Mouse (Mus musculus): ENCODE data around the gene Creb3l2. TPM values are rescaled to one million over a fixed set of nuclear protein-coding genes. Genes with fewer than 3 reads are reported as not detected.
A peak's percentile ranks its signal among the peaks of the same experiment; 100 is the strongest.

Creb3l2 gene
- total RNA-seq, 2 experiments from 2014 or later: 8.3 to 9.8 TPM

- no peak for TF ChIP-seq CTCF (conservative IDR thresholded peaks at IDR 0.05)
- Histone ChIP-seq H3K27ac (peak overlapping the region; percentile 80), H3K4me3 (peak overlapping the region; percentile 78)
- no peak for DNase-seq (ENCODE audit: low spot score in 2 of 2)
These were observed 2.1 kb downstream of the Creb3l2 start for GRCm38 (mm10) chr6:37439676-37440490.

GRCm38 (mm10) chr6:37438510-37438909, 3.4 kb downstream of the Creb3l2 start:
- Histone ChIP-seq H3K27ac (no peak overlapping the region), H3K4me3 (no peak overlapping the region)
- no peak for DNase-seq (ENCODE audit: low spot score in 2 of 2)
- no peak for TF ChIP-seq CTCF (conservative IDR thresholded peaks at IDR 0.05)

DNA sequence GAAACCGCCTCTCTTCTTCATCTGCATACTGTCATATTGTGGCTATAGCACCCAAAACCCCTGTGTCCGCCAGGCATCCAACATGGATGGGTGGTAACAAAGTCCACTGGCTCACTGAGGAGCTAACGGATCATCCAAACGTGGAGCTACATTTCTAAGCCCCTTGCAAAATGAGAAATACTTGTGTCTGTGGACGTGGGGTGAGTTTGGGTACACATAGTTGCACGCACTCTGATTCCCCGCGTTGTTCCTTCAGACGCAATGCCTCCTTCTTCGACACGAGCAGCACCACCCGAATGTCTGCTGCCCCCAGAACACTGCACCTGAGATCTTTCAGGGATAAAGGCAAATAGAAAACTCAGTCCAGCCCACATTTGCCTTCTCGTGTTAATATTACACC, 4.9 kb downstream of the Creb3l2 start:
- no peak overlapping the region for H3K27ac ChIP-seq

GRCm38 (mm10) chr6:37435391-37435790, 6.6 kb downstream of the Creb3l2 start:
- no peak for TF ChIP-seq CTCF (conservative IDR thresholded peaks at IDR 0.05)
- no peak for DNase-seq (ENCODE audit: low spot score in 2 of 2)
- Histone ChIP-seq H3K27ac (no peak overlapping the region), H3K4me3 (no peak overlapping the region)

More for the DNA sequence above, 4.9 kb downstream of the Creb3l2 start:
- no peak for DNase-seq (ENCODE audit: low spot score in 2 of 2)
- H3K4me3 ChIP-seq: no peak overlapping the region
- no peak for TF ChIP-seq CTCF (conservative IDR thresholded peaks at IDR 0.05)

DNA sequence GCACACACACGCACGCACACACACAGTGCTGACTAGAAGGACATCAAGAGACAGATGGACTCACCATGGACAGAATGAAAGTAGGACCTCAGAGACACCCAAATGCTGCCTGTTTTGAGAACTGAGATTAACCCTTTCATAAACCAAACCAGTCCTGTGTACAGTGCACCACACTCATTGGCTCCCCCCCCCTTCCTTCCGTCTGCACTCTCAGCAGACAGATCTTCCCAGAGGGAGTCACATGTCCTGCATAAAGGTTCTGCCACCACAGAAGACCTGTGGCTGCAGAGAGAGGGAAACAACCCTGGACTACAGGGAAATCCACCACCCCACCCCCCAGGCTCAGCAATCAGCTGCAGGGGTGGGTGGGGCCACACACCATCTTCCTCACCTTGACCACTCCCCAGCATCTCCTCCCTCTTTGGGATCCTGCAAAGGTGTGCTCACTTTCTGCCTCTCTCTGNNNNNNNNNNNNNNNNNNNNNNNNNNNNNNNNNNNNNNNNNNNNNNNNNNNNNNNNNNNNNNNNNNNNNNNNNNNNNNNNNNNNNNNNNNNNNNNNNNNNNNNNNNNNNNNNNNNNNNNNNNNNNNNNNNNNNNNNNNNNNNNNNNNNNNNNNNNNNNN, 12.0 kb downstream of the Creb3l2 start:
- no peak for TF ChIP-seq CTCF (conservative IDR thresholded peaks at IDR 0.05)
- no peak overlapping the region for H3K4me3 ChIP-seq
- H3K27ac ChIP-seq: no peak overlapping the region
- no peak for DNase-seq (ENCODE audit: low spot score in 2 of 2)

DNA sequence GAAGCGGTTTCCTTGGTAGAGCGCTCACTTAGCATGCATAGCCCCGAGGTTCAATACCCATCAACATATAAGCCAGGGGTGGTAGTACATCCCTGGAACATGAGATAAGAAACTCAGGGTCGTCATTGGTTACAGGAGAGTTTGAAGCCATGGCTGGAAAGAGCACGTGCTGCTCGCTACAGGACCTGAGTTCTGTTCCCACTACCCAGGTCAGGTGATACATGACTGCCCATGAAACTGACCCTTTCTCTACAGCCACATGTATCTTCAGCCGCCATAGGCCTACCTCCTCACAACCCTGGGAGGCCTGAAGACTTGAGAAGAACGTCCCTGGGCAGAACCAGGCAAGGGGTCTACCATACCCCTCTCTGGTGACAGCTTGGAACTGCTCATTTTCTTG, 13.0 kb downstream of the Creb3l2 start:
- Histone ChIP-seq H3K27ac (no peak overlapping the region), H3K4me3 (no peak overlapping the region)
- no peak for DNase-seq (ENCODE audit: low spot score in 2 of 2)
- TF ChIP-seq CTCF (conservative IDR thresholded peaks at IDR 0.05): no peak

- Histone ChIP-seq H3K27ac (no peak overlapping the region), H3K4me3 (no peak overlapping the region)
- no peak for DNase-seq (ENCODE audit: low spot score in 2 of 2)
- no peak for TF ChIP-seq CTCF (conservative IDR thresholded peaks at IDR 0.05)
These were observed 13.9 kb downstream of the Creb3l2 start for GRCm38 (mm10) chr6:37428044-37428443.

DNA sequence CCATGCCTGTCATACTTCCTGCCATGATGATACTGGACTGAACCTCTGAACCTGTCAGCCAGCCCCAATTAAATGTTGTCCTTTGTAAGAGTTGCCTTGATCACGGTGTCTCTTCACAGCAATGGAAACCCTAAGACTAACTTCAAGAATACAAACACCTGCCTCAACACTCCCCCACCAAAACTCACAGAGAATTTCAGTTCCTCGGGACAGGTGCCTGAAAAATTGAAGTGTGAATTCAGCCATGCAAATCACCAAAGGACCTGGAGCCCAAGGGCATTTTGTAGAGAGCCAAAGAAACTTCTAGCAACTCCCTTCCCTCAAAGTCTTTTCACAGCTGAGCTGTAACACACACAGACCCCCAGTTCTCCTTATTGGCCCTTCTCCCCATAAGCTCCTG, 15.3 kb downstream of the Creb3l2 start:
- no peak for DNase-seq (ENCODE audit: low spot score in 2 of 2)
- TF ChIP-seq CTCF (conservative IDR thresholded peaks at IDR 0.05): no peak
- Histone ChIP-seq H3K27ac (no peak overlapping the region), H3K4me3 (no peak overlapping the region)

DNA sequence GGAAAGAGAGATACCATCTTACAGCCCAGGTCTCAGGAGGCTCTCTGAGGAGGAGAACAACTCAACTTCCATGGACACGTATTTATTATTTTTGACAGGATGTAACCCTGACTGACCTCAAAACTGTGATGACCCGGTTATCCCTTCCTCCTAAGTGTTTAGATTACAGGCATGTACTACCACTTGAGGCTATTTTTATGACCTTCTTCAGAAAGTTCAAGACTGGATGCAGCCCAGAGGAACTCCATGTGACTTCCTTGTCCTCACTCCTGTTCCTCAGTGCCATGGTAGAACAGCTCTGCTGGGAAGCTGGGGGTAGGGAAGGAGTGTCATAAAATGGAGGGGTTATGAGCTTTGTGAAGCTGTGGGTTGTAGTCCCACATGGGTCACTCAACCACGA, 16.1 kb downstream of the Creb3l2 start:
- no peak for TF ChIP-seq CTCF (conservative IDR thresholded peaks at IDR 0.05)
- Histone ChIP-seq H3K4me3 (no peak overlapping the region), H3K27ac (no peak overlapping the region)
- no peak for DNase-seq (ENCODE audit: low spot score in 2 of 2)

DNA sequence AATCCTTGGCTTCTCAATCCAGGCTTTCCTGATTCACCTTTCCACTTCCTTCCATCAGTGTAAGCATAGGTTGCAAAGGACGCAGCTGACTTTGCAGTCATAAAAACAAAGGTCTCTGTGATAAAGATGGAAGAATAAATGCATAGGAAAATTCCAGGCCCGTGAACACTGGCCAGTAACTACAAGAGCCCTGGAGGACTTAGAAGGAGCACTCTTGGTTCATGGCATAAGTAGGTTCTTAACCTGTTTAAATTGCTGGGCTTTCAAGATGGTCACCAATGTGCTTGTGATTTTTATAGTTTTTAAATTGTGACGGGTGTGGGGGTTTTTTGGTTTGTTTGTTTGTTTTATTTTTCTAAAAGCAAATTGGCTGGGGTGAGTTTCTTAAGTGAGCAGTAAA, 16.9 kb downstream of the Creb3l2 start:
- Histone ChIP-seq H3K4me3 (no peak overlapping the region), H3K27ac (no peak overlapping the region)
- DNase-seq (ENCODE audit: low spot score in 2 of 2): no peak
- no peak for TF ChIP-seq CTCF (conservative IDR thresholded peaks at IDR 0.05)

GRCm38 (mm10) chr6:37424374-37424773, 17.6 kb downstream of the Creb3l2 start:
- Histone ChIP-seq H3K27ac (peak overlapping the region; percentile 11; the same call in 1 of the 2 replicates), H3K4me3 (no peak overlapping the region)
- DNase-seq (ENCODE audit: low spot score in 2 of 2): no peak
- no peak for TF ChIP-seq CTCF (conservative IDR thresholded peaks at IDR 0.05)

DNA sequence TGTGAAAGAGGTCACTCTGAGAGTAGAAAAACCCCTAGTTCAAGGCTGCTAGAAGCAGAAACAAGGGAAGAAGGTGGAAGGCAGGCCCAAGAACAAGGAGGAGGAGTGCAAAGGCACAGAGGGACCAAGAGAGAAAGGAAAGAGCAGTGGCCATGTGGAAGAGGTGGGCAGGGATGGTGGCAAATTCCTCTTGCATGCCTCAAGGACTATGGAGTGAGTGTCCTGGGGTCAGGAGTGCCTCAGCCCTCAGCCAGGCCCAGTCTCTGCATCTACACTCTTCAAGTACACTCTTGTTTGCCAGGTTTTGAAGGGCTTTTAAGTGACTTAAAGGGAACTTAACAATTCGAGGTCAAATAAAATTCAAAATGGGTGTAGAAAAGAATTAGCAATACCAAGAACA, 18.6 kb downstream of the Creb3l2 start:
- no peak for DNase-seq (ENCODE audit: low spot score in 2 of 2)
- no peak overlapping the region for H3K4me3 ChIP-seq
- no peak for TF ChIP-seq CTCF (conservative IDR thresholded peaks at IDR 0.05)
- H3K27ac ChIP-seq: no peak overlapping the region

GRCm38 (mm10) chr6:37421124-37421523, 20.8 kb downstream of the Creb3l2 start:
- Histone ChIP-seq H3K27ac (no peak overlapping the region), H3K4me3 (no peak overlapping the region)
- TF ChIP-seq CTCF (conservative IDR thresholded peaks at IDR 0.05): no peak
- DNase-seq (ENCODE audit: low spot score in 2 of 2): no peak
